Mouse (Mus musculus) limb, embryonic 12.5 days (tissue): ENCODE measurements around the gene Mrpl37. TPM values are rescaled to one million over a fixed set of nuclear protein-coding genes. Genes with fewer than 3 reads are reported as not detected.
A peak's percentile ranks its signal among the peaks of the same experiment; 100 is the strongest.
"Not testable (repeated sequence)": the region's sequence is repeated elsewhere in the genome, so short reads cannot be mapped to it uniquely, and the experiment has no call there.

ENCODE experiments used
- ATAC-seq: fragments of 200-750 bp; cut with Nextera tagmentation; 2 replicates; pipeline ENCODE4 v1.8.0; 2017; ENCODE audit warnings: low read depth, moderate TSS enrichment; ENCODE audit not compliant: insufficient number of reproducible peaks, insufficient read depth, low FRiP score, low TSS enrichment
- H3K27ac ChIP-seq: fragments of 300-500 bp; sonication (generic); 2 replicates; pipeline ENCODE4 v1.5.1; 2016; ENCODE audit warnings: mild to moderate bottlenecking, moderate library complexity
- H3K27me3 ChIP-seq: fragments of 300-500 bp; sonication (generic); 2 replicates; pipeline ENCODE4 v1.6.1; 2016; ENCODE audit warnings: mild to moderate bottlenecking, moderate library complexity
- H3K36me3 ChIP-seq: fragments of 300-500 bp; sonication (generic); 2 replicates; pipeline ENCODE4 v1.6.1; 2016; ENCODE audit warnings: mild to moderate bottlenecking, moderate library complexity
- H3K4me1 ChIP-seq: fragments of 300-500 bp; sonication (generic); replicated peaks from 2 replicates; pipeline ENCODE4 v1.6.1; 2016
- H3K4me2 ChIP-seq: fragments of 300-500 bp; sonication (generic); 2 replicates; pipeline ENCODE4 v1.6.1; 2016; ENCODE audit warnings: mild to moderate bottlenecking, moderate library complexity
- H3K4me3 ChIP-seq: fragments of 300-500 bp; sonication (generic); replicated peaks from 2 replicates; pipeline ENCODE4 v1.5.1; 2016; ENCODE audit warnings: mild to moderate bottlenecking
- H3K9ac ChIP-seq: fragments of 300-500 bp; sonication (generic); replicated peaks from 2 replicates; pipeline ENCODE4 v1.6.1; 2016; ENCODE audit warnings: mild to moderate bottlenecking, moderate library complexity
- H3K9me3 ChIP-seq: fragments of 300-500 bp; sonication (generic); 2 replicates; pipeline ENCODE4 v1.6.1; 2016; ENCODE audit warnings: mild to moderate bottlenecking, moderate library complexity
- WGBS: fragments of 180-500 bp; shearing (Covaris S2); methylation state at CpG from one replicate; pipeline ENCODE4 v1.1.7; 2016; 5-methylcytosine and 5-hydroxymethylcytosine counted together
- polyA plus RNA-seq: library from polyadenylated mRNA; unstranded; fragments of >200 nt; fragmentation: Nextera tagmentation; extraction: Ambion mirVana; gene quantifications from 2 replicates; pipeline ENCODE4 v1.2.1, GENCODE M21; 2016

Gene Mrpl37
- polyA plus RNA-seq: 97.8 and 102 TPM in 2 replicates

- Histone ChIP-seq H3K27me3 (no peaks in the 10 kb centered on the region), H3K27ac (peak within 1 kb of the TSS; percentile 75; the same call in 1 of the 2 replicates), H3K9me3 (no peaks in the 10 kb centered on the region), H3K9ac (peak within 1 kb of the TSS; percentile 79), H3K36me3 (peaks cover 30% of the 10 kb centered on the region), H3K4me2 (peak within 1 kb of the TSS; percentile 97), H3K4me1 (peaks cover 14% of the 10 kb centered on the region), H3K4me3 (peak within 1 kb of the TSS; percentile 91)
- WGBS: under 1% methylated on average over 60 of the region's 60 CpGs
- ATAC-seq: peak; percentile 95
Observed at GRCm38 (mm10) chr4:107066252-107067124, at the start of gene Mrpl37, which contains the start of gene Cyb5rl. Gene Mrpl37 (minus strand): TSS chr4:107066868. Gene Cyb5rl (plus strand): TSS chr4:107066988.

GRCm38 (mm10) chr4:107114278-107114677, 47.6 kb upstream of the Mrpl37 start:
- no peaks in the 10 kb centered on the region for H3K9me3 ChIP-seq
- no peaks in the 10 kb centered on the region for H3K27me3 ChIP-seq
- H3K4me1 ChIP-seq: peaks cover 12% of the 10 kb centered on the region
- no peak overlapping the region for H3K9ac ChIP-seq
- no peak overlapping the region for H3K4me3 ChIP-seq
- no peak for ATAC-seq
- 17% methylated on average over 8 of the region's 8 CpGs for WGBS
- H3K4me2 ChIP-seq: no peak overlapping the region
- H3K36me3 ChIP-seq: no peaks in the 10 kb centered on the region
- H3K27ac ChIP-seq: no peak overlapping the region

GRCm38 (mm10) chr4:107109181-107109580, 42.5 kb upstream of the Mrpl37 start:
- not testable (repeated sequence) for H3K36me3 ChIP-seq, ATAC-seq, H3K9ac ChIP-seq, H3K4me2 ChIP-seq, H3K27me3 ChIP-seq, H3K9me3 ChIP-seq, H3K27ac ChIP-seq, H3K4me3 ChIP-seq
- peaks cover 19% of the 10 kb centered on the region for H3K4me1 ChIP-seq
- WGBS: 94% methylated on average over 6 of the region's 6 CpGs

GRCm38 (mm10) chr4:107108291-107108731, 41.6 kb upstream of the Mrpl37 start:
- Histone ChIP-seq H3K9ac (0 out of 2 replicates have a peak overlapping the region, but pooled peaks have one; percentile 23), H3K4me2 (0 out of 2 replicates have a peak overlapping the region, but pooled peaks have one; percentile 8), H3K4me1 (peaks cover 16% of the 10 kb centered on the region), H3K27ac (0 out of 2 replicates have a peak overlapping the region, but pooled peaks have one; percentile 59), H3K36me3 (no peaks in the 10 kb centered on the region), H3K4me3 (no peak overlapping the region), H3K9me3 (no peaks in the 10 kb centered on the region), H3K27me3 (no peaks in the 10 kb centered on the region)
- 20% methylated on average over 13 of the region's 13 CpGs for WGBS
- peak; percentile 49 for ATAC-seq

GRCm38 (mm10) chr4:107106777-107107176, 40.1 kb upstream of the Mrpl37 start:
- 86% methylated on average over 16 of the region's 16 CpGs for WGBS
- no peaks in the 10 kb centered on the region for H3K36me3 ChIP-seq
- no peak overlapping the region for H3K4me3 ChIP-seq
- H3K4me2 ChIP-seq: no peak overlapping the region
- ATAC-seq: no peak
- no peaks in the 10 kb centered on the region for H3K9me3 ChIP-seq
- no peak overlapping the region for H3K27ac ChIP-seq
- peaks cover 21% of the 10 kb centered on the region for H3K4me1 ChIP-seq
- H3K27me3 ChIP-seq: no peaks in the 10 kb centered on the region
- no peak overlapping the region for H3K9ac ChIP-seq

GRCm38 (mm10) chr4:107102220-107102619, 35.6 kb upstream of the Mrpl37 start:
- no peak overlapping the region for H3K9ac ChIP-seq
- H3K4me2 ChIP-seq: no peak overlapping the region
- H3K27ac ChIP-seq: no peak overlapping the region
- H3K9me3 ChIP-seq: no peaks in the 10 kb centered on the region
- H3K4me3 ChIP-seq: no peak overlapping the region
- no peak for ATAC-seq
- no peaks in the 10 kb centered on the region for H3K27me3 ChIP-seq
- H3K36me3 ChIP-seq: no peaks in the 10 kb centered on the region
- WGBS: 68% methylated on average over 8 of the region's 8 CpGs
- H3K4me1 ChIP-seq: peaks cover 18% of the 10 kb centered on the region

- H3K4me1 ChIP-seq: peaks cover 45% of the 10 kb centered on the region
- H3K36me3 ChIP-seq: no peaks in the 10 kb centered on the region
- peak overlapping the region; percentile 29; the same call in 1 of the 2 replicates for H3K27ac ChIP-seq
- no peak overlapping the region for H3K4me3 ChIP-seq
- no peak for ATAC-seq
- WGBS: 69% methylated on average over 17 of the region's 17 CpGs
- H3K9me3 ChIP-seq: no peaks in the 10 kb centered on the region
- no peaks in the 10 kb centered on the region for H3K27me3 ChIP-seq
- no peak overlapping the region; the same call in 1 of the 2 replicates for H3K9ac ChIP-seq
- H3K4me2 ChIP-seq: no peak overlapping the region
Observed at GRCm38 (mm10) chr4:107098791-107099525, 32.3 kb upstream of the Mrpl37 start.

- no peaks in the 10 kb centered on the region for H3K36me3 ChIP-seq
- H3K4me3 ChIP-seq: no peak overlapping the region
- no peak for ATAC-seq
- no peak overlapping the region for H3K9ac ChIP-seq
- no peak overlapping the region for H3K27ac ChIP-seq
- H3K9me3 ChIP-seq: no peaks in the 10 kb centered on the region
- WGBS: 52% methylated on average over 10 of the region's 10 CpGs
- H3K4me1 ChIP-seq: peaks cover 48% of the 10 kb centered on the region
- no peaks in the 10 kb centered on the region for H3K27me3 ChIP-seq
- H3K4me2 ChIP-seq: no peak overlapping the region
Observed at GRCm38 (mm10) chr4:107098375-107098774, 31.7 kb upstream of the Mrpl37 start.

- WGBS: 36% methylated on average over 15 of the region's 15 CpGs
- H3K4me1 ChIP-seq: peaks cover 51% of the 10 kb centered on the region
- H3K4me2 ChIP-seq: no peak overlapping the region
- ATAC-seq: no peak
- H3K27ac ChIP-seq: no peak overlapping the region
- H3K27me3 ChIP-seq: no peaks in the 10 kb centered on the region
- H3K9ac ChIP-seq: no peak overlapping the region
- H3K9me3 ChIP-seq: no peaks in the 10 kb centered on the region
- H3K36me3 ChIP-seq: no peaks in the 10 kb centered on the region
- H3K4me3 ChIP-seq: no peak overlapping the region
Observed at GRCm38 (mm10) chr4:107097871-107098270, 31.2 kb upstream of the Mrpl37 start.

GRCm38 (mm10) chr4:107096841-107097373, 30.2 kb upstream of the Mrpl37 start, which contains the start of gene Cdcp2:
Gene Cdcp2 (plus strand): TSS chr4:107096891.
- H3K27ac ChIP-seq: peak within 1 kb of the TSS; percentile 12; the same call in 1 of the 2 replicates
- WGBS: 48% methylated on average over 16 of the region's 16 CpGs
- no peak for ATAC-seq

More at GRCm38 (mm10) chr4:107096841-107097373, 30.2 kb upstream of the Mrpl37 start, which contains the start of gene Cdcp2:
- no peaks in the 10 kb centered on the region for H3K27me3 ChIP-seq
- H3K9me3 ChIP-seq: no peaks in the 10 kb centered on the region
- no peaks in the 10 kb centered on the region for H3K36me3 ChIP-seq
- no peak within 1 kb of the TSS for H3K4me2 ChIP-seq
- peak within 1 kb of the TSS; percentile 24; the same call in 1 of the 2 replicates for H3K9ac ChIP-seq
- H3K4me1 ChIP-seq: peaks cover 46% of the 10 kb centered on the region
- H3K4me3 ChIP-seq: no peak within 1 kb of the TSS
